Mouse (Mus musculus) ES-E14 (cell line): ENCODE measurements around the gene Vps53.

Experiments
- CHD2 ChIP-seq: IDR thresholded peaks from 2 replicates; pipeline ENCODE4 v1.6.1; 2014; ENCODE audit warnings: mild to moderate bottlenecking, low read depth, low read length, inconsistent platforms
- HCFC1 ChIP-seq: IDR thresholded peaks from 2 replicates; pipeline ENCODE4 v1.6.1; 2012; ENCODE audit warnings: low read length, inconsistent platforms, borderline replicate concordance; ENCODE audit not compliant: insufficient read depth
- MAFK ChIP-seq: IDR thresholded peaks from 2 replicates; pipeline ENCODE4 v1.6.1; 2014; ENCODE audit warnings: mild to moderate bottlenecking, low read depth, low read length, inconsistent platforms; ENCODE audit not compliant: insufficient read depth

- no peak for TF ChIP-seq HCFC1
- no peak for TF ChIP-seq CHD2
- no peak for TF ChIP-seq MAFK
Observed at GRCm38 (mm10) chr11:76225051-76225450, 45.6 kb upstream of the Vps53 start.
